Mouse (Mus musculus) liver, postnatal 0 days (tissue): ENCODE measurements at regions not wholly inside any gene's neighbourhood (a gene's known extent, or its start where the extent isn't known, plus 50 kb on each side); places are given as distances from the start of the nearest gene placed in this dataset.

Experiments used
- ATAC-seq: fragments of 200-750 bp; cut with Nextera tagmentation; 2 replicates; pipeline ENCODE4 v1.8.0; 2017; ENCODE audit warnings: mild to moderate bottlenecking, moderate library complexity
- DNase-seq: peaks from one replicate; pipeline ENCODE4 v3.0.0-alpha.2; 2016
- H3K27ac ChIP-seq: fragments of 300-500 bp; sonication (generic); 2 replicates; pipeline ENCODE4 v1.5.1; 2014; ENCODE audit warnings: antibody characterized with exemption, moderate library complexity, mild to moderate bottlenecking, low read depth
- H3K27me3 ChIP-seq: fragments of 300-500 bp; sonication (generic); 2 replicates; pipeline ENCODE4 v1.6.1; 2014; ENCODE audit warnings: low read length, control low read depth, mixed read lengths; ENCODE audit not compliant: insufficient read depth
- H3K36me3 ChIP-seq: fragments of 300-500 bp; sonication (generic); replicated peaks from 2 replicates; pipeline ENCODE4 v1.6.1; 2014; ENCODE audit warnings: mild to moderate bottlenecking, control low read depth, low read length, moderate library complexity, mixed read lengths; ENCODE audit not compliant: insufficient read depth
- H3K4me1 ChIP-seq: fragments of 300-500 bp; sonication (generic); 2 replicates; pipeline ENCODE4 v1.6.1; 2014; ENCODE audit warnings: antibody characterized with exemption, mild to moderate bottlenecking, control low read depth; ENCODE audit not compliant: insufficient read depth
- H3K4me2 ChIP-seq: fragments of 300-500 bp; sonication (generic); 2 replicates; pipeline ENCODE4 v1.6.1; 2014; ENCODE audit warnings: low read depth, mild to moderate bottlenecking, low read length, moderate library complexity, mixed read lengths
- H3K4me3 ChIP-seq: fragments of 300-500 bp; sonication (generic); 2 replicates; pipeline ENCODE4 v1.5.1; 2014; ENCODE audit warnings: low read depth, low read length
- H3K9ac ChIP-seq: fragments of 300-500 bp; sonication (generic); replicated peaks from 2 replicates; pipeline ENCODE4 v1.6.1; 2014; ENCODE audit warnings: mild to moderate bottlenecking, moderate library complexity
- H3K9me3 ChIP-seq: fragments of 300-500 bp; sonication (generic); 2 replicates; pipeline ENCODE4 v1.6.1; 2016; ENCODE audit warnings: mild to moderate bottlenecking, control low read depth, low read length, mixed read lengths
- CTCF ChIP-seq: sonication (generic); IDR thresholded peaks from 2 replicates; pipeline ENCODE4 v1.5.1; 2016; ENCODE audit warnings: antibody characterized with exemption, low read depth
- EP300 ChIP-seq: IDR thresholded peaks from 2 replicates; pipeline ENCODE4 v1.6.1; 2016; ENCODE audit warnings: antibody characterized with exemption, low read depth, mild to moderate bottlenecking
- WGBS: fragments of 180-500 bp; shearing (Covaris S2); extraction: QIAGEN DNeasy Blood & Tissue Kit; methylation state at CpG from one replicate; pipeline ENCODE4 v1.1.7; 2014; ENCODE audit not compliant: insufficient replicate concordance; 5-methylcytosine and 5-hydroxymethylcytosine counted together

DNA sequence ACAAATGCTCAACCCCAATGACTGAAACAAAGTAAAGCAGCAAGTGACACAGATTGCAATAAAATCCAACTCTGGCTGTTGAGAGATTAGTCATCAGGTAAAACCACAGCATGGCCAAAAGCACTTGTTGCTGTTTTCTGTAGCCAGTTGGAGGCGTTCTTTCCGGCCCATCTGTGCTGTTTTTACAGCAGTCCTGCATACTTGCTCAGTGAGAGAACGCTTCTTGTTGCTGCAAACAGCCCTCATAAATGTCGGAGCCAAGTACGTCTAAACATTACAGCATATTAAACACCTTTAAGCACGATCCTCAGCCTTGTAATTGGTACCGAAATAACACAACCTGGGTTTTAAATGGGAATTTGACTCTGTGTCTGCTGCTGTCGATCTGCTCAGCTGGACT, 65.6 kb upstream of the Hs3st3a1 start:
- WGBS = 78% methylated on average over 8 of the region's 8 CpGs
- H3K27me3 ChIP-seq = no peaks in the 10 kb centered on the region
- no peaks in the 10 kb centered on the region for H3K4me1 ChIP-seq
- ATAC-seq (no peak), DNase-seq (no peak)
- no peak overlapping the region for H3K27ac ChIP-seq
- no peak overlapping the region for H3K9ac ChIP-seq
- H3K4me2 ChIP-seq = no peak overlapping the region
- TF ChIP-seq EP300 (no peak), CTCF (no peak)
- H3K36me3 ChIP-seq = no peaks in the 10 kb centered on the region
- no peaks in the 10 kb centered on the region for H3K9me3 ChIP-seq
- no peak overlapping the region for H3K4me3 ChIP-seq

DNA sequence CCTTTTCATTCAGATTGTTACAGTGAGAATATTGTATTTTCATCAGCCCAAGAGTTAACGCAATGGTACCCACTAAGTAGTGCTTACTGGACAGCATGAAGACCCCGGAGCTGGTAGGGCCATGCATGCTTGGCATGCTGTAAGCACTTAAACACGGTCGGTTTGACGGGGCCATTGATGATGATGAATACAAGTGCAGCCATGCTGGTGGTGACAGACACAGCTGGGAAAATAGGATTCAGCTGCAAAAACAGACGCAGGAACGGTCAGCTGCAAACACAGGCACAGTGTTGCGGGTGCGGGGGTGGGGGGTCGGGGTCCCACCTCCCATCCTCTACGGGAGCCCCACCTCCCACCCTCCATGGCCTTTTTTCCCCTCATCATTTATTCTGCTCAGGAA, 99.7 kb upstream of the Hs3st3a1 start:
- no peak for TF ChIP-seq EP300
- no peak for TF ChIP-seq CTCF
- DNase-seq (no peak), ATAC-seq (no peak)
- Histone ChIP-seq H3K4me1 (no peaks in the 10 kb centered on the region), H3K9ac (no peak overlapping the region), H3K27me3 (no peaks in the 10 kb centered on the region), H3K36me3 (no peaks in the 10 kb centered on the region), H3K4me3 (no peak overlapping the region), H3K4me2 (no peak overlapping the region), H3K9me3 (no peaks in the 10 kb centered on the region), H3K27ac (no peak overlapping the region)
- WGBS = 84% methylated on average over 11 of the region's 11 CpGs

DNA sequence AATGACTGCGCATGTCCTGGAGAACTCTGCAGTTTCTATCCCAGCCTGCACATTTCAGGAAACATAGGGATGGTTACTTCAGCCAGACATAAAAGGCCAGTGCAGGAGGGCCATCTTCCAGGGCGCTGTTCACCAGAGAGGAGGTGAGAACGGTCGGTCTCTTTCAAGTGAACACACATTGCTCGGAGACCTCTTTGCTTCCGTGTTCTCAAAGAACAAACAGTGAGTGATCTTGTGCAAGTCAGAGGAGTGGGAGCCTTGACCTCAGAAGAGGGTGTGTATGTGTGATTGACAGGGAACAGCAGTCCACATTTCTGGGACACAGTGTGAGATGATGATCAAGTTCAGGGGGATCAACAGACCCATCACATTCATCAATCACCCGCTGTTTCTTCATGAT, 102.7 kb upstream of the Hs3st3a1 start:
- ATAC-seq = no peak
- H3K4me2 ChIP-seq = no peak overlapping the region
- no peak for TF ChIP-seq CTCF
- TF ChIP-seq EP300 = no peak

DNA sequence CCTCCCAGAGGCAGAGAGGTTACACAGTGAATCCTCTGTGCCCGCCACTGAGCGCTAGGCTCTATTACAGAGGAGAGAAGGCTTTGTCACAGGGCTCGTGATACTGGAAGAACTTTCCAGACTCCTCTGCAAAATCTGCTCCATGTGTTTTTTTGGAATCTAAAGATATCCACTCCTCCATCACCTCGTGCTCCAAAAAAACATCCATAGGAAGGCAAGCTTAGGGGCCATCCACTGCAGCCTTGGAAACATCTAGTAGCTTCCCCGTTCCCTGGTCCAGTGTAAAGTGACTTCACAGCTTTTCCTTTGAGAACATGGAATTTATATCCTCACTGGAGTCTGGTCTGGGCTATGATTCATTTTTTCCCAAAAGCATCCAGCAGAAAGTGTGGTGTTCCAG, 103.3 kb upstream of the Hs3st3a1 start:
- TF ChIP-seq CTCF (no peak), EP300 (no peak)
- DNase-seq (no peak), ATAC-seq (no peak)
- Histone ChIP-seq H3K27me3 (no peaks in the 10 kb centered on the region), H3K9me3 (no peaks in the 10 kb centered on the region), H3K36me3 (no peaks in the 10 kb centered on the region), H3K9ac (no peak overlapping the region), H3K4me2 (no peak overlapping the region), H3K4me3 (no peak overlapping the region), H3K4me1 (no peaks in the 10 kb centered on the region), H3K27ac (no peak overlapping the region)
- 64% methylated on average over 5 of the region's 5 CpGs for WGBS

More for the DNA sequence above, 102.7 kb upstream of the Hs3st3a1 start:
- no peak overlapping the region for H3K27ac ChIP-seq
- H3K4me3 ChIP-seq = no peak overlapping the region
- no peak for DNase-seq
- WGBS = 58% methylated on average over 7 of the region's 7 CpGs
- H3K27me3 ChIP-seq = no peaks in the 10 kb centered on the region
- no peak overlapping the region for H3K9ac ChIP-seq
- H3K36me3 ChIP-seq = no peaks in the 10 kb centered on the region
- no peaks in the 10 kb centered on the region for H3K4me1 ChIP-seq
- H3K9me3 ChIP-seq = no peaks in the 10 kb centered on the region

DNA sequence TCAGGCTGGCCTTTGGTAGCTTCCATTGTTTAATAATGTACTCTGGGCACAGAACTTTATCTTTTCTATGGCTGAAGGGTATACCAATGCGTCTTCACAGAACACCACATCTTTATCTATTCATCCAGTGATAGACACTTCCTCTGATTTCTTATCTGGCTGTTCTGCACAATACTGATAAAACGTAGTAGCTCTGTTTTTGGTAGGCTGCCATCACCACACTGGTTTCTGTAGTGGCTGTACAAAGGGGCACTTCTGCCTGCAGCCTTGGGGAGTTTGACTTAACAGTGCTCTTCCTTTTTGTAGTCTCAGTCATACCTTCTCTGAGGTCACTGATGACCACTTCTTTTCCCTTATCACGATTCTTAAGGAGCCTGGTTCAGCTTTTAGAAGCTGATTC, 106.0 kb upstream of the Hs3st3a1 start:
- TF ChIP-seq EP300 (no peak), CTCF (no peak)
- ATAC-seq (no peak), DNase-seq (no peak)
- Histone ChIP-seq H3K9ac (no peak overlapping the region), H3K4me2 (no peak overlapping the region), H3K9me3 (no peaks in the 10 kb centered on the region), H3K4me1 (no peaks in the 10 kb centered on the region), H3K27me3 (no peaks in the 10 kb centered on the region), H3K4me3 (no peak overlapping the region), H3K27ac (no peak overlapping the region), H3K36me3 (no peaks in the 10 kb centered on the region)
- 16% methylated on average over 3 of the region's 3 CpGs for WGBS

DNA sequence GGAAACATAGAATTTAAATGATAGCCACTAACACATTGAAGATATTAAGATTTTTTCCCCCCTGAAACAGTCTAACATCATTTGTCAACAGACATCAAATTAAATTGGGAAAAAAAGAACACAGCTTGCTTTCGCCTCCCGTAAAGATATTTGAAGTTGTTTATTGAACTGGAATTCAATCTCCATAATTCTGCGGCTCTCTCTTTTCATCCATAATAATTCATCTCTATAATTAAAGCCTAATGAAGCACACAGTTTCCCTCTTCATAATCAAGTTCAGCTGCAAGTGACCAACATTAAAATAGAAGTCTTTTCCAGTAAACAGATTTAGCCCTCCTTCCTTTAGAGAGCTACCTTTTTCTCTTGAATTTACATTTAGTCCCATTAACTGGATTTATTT, 107.4 kb upstream of the Hs3st3a1 start:
- Histone ChIP-seq H3K4me3 (no peak overlapping the region), H3K36me3 (no peaks in the 10 kb centered on the region), H3K4me2 (no peak overlapping the region), H3K4me1 (no peaks in the 10 kb centered on the region), H3K9me3 (no peaks in the 10 kb centered on the region), H3K27ac (no peak overlapping the region), H3K27me3 (no peaks in the 10 kb centered on the region), H3K9ac (no peak overlapping the region)
- ATAC-seq = no peak
- WGBS = 85% methylated on average over 3 of the region's 3 CpGs
- TF ChIP-seq EP300 = no peak
- TF ChIP-seq CTCF = no peak
- no peak for DNase-seq

DNA sequence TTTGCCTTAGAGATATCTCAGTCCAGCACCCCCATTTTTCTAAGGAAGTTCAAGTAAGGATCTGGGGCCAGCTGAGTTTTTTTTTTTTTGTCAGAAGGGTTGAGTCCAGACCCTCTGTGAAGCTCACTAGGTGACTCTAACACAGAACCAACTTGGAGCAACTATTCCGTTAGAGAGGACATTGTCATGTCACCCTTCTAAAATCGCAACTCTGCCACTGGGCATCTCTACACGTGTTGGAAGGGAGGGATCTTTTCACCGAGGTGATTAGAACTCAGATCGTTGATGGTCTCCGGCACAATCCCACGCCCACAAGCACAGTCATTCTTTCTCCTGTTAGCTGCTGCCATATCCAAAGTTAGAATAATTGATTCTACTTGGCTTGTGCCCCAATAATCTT, 108.5 kb upstream of the Hs3st3a1 start:
- WGBS = 91% methylated on average over 7 of the region's 7 CpGs
- H3K9ac ChIP-seq = no peak overlapping the region
- no peak overlapping the region for H3K27ac ChIP-seq
- no peaks in the 10 kb centered on the region for H3K27me3 ChIP-seq
- H3K4me2 ChIP-seq = no peak overlapping the region
- DNase-seq (no peak), ATAC-seq (no peak)
- no peaks in the 10 kb centered on the region for H3K9me3 ChIP-seq
- no peak overlapping the region for H3K4me3 ChIP-seq
- TF ChIP-seq CTCF (no peak), EP300 (no peak)
- no peaks in the 10 kb centered on the region for H3K36me3 ChIP-seq
- no peaks in the 10 kb centered on the region for H3K4me1 ChIP-seq
